Mouse (Mus musculus): Measurements from ENCODE around the gene Wsb1.

GRCm38 (mm10) chr11:79288913-79289640 lies 34.6 kb upstream of the Wsb1 start:
- no peak for TF ChIP-seq CTCF (IDR thresholded peaks at IDR 0.05; ENCODE audit: control insufficient read depth, insufficient read depth, low read length)
- no peak for TF ChIP-seq POLR2A (IDR thresholded peaks at IDR 0.05; ENCODE audit: borderline replicate concordance, control insufficient read depth, low read depth, low read length)

All from bone marrow, adult 2 months (tissue).